Mouse (Mus musculus): ENCODE results near the gene Tmem178.
A peak's percentile ranks its signal among the peaks of the same experiment; 100 is the strongest.

Tmem178 gene

DNA sequence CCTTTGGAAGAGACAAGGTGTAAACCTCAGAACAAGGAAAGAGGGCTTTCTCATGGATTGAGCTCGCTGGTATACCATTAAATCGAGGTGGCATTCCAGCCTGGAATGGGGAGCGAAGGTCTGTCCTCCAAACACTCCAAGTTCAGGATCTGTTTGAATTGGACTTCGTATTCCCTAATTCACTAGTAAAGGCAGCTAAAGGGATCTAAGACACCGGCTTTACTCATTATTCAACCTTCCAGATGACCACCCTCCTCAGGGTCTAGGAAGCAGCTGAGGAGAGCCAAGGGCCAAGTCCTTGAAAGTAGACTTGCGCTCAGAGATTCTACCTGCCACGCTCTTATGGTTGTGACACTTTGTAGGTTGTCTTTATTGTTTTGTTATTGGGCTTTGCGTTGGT is 1.1 kb downstream of the Tmem178 start:
- peak; percentile 40 for DNase-seq

DNA sequence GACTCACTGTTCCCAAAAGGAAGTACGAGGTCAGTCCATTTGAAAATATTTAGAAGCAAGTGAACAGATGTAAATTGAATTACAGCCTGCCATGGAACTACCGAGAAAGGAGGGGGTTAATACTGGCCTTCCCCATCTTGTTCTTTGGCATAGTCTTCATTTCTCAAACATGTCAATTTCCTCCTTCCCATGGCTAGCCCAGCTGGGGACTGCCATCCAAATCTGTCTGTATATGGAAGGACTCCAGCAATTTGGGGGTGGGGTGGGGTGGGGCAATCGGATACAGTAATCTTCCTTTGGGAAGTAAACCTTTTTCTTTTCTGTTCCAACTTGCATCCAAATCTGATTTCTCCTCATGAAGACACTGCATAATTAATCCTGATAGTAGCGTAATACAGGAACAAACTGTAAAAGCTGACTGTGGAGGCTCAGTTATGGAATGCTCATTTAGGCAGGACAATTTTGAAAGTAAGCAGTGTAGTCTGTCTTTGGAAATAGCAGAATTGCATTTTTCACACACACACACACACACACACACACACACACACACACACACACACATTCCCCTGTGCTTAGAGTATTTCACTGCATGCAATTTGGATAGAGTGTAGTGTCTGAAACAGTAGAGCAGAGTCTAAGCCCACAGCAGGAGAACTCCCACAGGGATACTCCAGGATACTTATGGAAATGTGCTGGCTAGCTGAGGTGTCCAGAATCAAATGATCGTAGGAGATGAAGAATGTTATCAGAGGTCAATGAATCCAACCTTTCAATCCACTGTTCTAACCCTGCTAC is 1.9 kb downstream of the Tmem178 start:
- peak; percentile 74 for DNase-seq

DNA sequence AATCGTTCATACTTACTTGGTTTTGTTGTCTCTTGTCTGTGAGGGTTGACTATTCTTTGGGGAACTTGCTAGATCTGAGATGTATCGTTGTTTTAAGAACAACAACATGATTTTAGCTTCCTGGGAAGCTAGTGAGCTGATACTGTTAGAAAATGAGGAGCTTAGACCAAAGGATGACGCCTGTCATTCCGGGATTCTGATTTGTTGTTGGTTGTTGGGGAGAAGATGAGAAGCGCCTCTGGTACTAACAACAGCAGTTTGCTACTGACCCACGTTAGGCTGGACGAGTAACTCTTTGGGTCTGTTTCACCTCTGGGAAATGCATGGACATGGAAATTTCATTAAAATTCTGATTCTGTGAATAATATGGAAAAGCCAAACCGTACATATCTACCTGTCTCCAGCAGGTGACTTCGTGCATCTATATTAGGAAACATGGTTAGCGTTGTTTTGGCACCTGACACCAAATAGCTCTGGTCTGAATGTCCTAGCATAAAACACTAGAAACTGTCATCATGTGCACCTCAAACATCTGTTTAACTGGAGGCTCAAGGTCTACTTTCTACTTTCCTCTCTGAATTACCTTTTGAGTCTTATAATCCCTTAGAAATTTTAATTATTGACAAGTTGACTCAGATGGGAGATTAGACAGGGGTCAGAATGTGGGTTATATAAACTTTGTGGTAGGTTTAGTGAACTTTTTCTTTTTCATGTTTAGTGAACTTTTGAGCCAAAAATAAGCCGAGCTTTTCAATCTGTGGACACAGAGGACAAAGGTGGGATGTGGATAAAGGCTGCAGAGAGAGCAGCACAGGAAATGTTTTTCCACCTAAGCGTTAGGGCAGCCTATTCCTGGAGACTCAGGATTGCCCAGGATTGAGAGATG is 2.9 kb downstream of the Tmem178 start:
- no peak for DNase-seq

DNA sequence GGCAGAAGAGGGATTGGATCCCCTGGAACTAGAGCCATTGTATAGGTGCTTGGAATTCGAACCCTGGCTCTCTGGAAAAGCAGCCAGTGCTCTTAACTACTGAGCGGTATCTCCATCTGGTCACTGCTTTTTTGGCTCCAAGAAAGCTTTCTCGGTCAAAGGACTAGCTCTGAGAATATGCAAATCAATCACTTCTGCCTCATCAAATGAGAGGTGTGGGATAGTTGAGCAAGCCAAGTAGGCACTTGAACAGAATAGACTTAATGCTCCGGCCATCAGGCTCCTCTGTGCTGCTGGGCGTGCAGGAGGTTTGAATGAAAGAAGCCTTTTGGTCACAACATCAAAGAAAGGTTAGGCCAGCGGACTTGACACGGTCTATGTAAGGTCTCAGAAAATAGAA is 5.0 kb downstream of the Tmem178 start:
- no peak for DNase-seq

DNA sequence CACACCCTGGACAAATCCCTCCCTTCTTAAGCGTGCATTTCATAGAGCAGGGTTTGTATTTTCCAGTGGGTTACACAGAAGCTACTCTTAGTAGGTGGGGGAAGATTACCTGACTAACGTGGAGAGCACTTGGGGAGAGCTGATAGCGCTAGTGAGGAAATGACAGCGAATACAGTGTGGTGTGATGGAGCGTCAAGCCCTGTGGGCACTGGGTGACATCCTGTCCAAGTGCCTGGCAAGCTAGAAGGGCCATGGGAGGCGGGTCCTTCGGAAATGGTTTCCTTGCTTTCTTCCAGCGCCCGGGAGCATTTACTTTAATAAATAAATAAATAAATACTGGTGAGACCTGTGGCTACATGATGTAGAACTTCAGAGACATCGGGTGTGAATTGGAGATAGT is 5.5 kb downstream of the Tmem178 start:
- no peak for DNase-seq

DNA sequence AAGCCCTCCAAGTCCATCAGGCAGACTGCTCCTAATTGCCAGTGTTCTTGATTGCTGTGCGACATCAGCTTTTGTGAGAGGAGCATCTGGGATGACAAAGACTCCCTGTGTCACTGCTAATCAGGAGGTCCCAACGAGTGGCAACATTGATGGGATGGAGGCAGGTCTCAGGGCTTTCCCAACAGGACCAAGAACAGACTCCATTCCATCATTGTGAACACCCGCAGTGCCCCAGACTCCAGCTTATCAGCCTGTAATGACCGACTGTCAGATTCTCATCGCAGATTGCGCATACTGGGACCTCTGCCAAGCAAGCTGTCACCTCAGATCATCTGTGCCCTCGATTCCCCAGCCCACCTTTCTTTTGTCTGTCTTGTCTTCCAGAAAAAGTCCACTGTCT is 7.9 kb downstream of the Tmem178 start:
- DNase-seq: peak; percentile 69

DNA sequence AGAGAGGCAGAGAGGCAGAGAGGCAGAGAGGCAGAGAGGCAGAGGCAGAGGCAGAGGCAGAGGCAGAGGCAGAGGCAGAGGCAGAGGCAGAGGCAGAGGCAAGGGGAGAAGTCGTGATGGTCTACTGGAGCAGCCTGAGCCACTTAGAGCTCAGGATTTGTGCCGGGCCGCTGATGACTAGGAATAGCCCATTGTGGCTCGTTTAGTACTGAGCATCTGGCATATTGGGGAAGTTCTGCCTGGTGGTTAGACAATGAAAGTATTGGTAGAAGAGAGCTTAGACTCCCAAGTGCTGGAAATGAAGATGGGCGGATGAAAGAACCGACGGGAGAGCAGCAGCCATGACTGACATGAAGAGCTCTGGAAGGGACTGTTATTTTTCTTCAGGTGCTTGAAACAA is 11.0 kb downstream of the Tmem178 start:
- no peak for DNase-seq

DNA sequence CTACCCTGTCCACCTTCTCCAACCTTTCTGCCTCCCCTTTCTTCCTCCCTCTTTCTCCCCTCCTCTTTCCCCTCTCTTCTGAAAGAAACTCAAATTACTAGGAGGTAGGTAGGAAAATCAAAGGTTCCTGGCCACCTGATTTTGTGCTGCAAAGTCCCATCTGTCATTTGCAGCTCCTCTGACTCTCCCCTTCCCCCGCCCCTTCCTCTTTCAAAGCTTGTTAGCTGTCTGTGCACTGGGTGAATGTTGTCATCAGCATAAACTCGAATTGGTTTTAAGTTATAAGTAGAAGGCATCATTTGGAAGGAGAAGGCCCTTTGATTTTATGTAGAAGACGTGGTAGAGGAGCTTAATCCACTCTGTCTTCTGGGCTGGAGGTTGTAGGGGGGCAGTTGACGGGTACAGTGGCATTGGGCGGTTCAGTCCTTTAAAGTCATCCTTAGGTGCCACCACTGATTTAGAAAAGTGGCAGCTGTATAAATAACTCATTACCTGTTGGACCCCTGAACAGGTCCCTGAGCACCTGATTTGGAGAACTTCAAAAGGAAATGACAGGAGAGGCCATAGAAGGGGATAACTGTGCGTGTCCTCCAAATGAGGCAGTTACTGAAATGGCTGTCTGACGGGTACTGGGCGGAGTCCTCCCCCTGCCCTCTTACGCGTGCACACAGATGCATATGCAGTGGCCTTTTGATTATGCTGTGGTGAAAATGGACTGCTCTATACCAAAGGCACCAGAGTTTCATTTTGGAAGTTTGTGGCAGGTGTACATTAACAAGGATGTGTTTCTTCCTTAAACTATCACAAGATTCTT is 11.8 kb downstream of the Tmem178 start:
- no peak for DNase-seq

DNA sequence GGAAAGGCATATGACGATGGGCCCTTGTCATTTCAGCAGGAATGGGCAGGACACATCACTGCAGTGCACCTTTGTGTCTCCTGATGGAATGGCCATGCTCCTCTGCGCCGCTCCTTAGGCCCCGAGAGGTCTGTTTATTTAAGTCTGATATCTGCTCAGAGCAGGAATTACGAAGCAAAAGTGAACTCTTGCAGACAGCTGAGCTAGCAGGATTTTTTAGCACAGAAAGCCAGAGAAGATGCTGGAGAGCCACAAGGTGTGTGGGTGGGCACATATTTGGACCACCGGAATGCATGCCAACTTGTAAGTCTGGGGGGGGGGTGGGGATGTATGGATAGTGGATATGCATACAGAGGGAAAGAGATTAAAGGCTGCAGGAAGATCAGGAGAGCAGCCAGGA is 13.9 kb downstream of the Tmem178 start:
- DNase-seq: no peak

DNA sequence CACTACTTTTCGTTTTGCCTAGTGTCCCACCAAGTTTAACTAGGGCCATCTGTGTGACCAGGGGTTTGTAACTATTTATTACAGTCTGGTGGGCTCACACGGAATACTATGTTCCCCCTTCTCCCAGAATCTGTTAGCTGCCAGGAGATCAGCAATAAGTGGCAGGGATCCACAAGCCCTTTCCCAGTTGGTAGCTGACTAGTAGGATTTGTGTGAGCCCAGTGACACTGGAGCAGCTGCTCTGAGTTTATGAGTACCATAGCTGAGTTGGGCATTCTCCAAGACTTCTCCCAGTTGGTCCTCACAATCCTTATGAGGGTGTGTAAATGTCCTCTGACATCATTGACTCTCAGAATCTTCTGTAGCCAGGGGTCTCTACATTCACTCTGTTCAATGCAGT is 15.4 kb downstream of the Tmem178 start:
- no peak for DNase-seq

DNA sequence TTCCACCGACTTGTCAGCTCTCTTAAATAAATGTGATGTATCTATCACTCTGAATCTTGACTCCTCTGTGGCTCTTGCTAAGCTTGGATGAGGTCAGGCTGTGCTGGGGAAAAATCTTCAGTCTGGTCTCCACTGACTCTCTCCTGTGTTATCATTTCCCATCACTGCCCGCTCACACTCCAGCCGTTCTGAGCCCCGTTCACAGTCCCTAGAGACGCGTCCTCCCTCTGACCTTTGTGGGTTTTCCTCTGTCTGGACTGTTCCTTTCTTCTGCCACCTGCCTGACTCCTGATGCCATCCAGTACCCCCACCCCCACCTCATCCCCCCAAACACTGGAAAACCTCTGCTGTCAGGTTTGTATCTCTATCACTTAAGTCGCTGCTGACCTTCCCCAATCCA is 23.0 kb downstream of the Tmem178 start:
- DNase-seq: no peak

DNA sequence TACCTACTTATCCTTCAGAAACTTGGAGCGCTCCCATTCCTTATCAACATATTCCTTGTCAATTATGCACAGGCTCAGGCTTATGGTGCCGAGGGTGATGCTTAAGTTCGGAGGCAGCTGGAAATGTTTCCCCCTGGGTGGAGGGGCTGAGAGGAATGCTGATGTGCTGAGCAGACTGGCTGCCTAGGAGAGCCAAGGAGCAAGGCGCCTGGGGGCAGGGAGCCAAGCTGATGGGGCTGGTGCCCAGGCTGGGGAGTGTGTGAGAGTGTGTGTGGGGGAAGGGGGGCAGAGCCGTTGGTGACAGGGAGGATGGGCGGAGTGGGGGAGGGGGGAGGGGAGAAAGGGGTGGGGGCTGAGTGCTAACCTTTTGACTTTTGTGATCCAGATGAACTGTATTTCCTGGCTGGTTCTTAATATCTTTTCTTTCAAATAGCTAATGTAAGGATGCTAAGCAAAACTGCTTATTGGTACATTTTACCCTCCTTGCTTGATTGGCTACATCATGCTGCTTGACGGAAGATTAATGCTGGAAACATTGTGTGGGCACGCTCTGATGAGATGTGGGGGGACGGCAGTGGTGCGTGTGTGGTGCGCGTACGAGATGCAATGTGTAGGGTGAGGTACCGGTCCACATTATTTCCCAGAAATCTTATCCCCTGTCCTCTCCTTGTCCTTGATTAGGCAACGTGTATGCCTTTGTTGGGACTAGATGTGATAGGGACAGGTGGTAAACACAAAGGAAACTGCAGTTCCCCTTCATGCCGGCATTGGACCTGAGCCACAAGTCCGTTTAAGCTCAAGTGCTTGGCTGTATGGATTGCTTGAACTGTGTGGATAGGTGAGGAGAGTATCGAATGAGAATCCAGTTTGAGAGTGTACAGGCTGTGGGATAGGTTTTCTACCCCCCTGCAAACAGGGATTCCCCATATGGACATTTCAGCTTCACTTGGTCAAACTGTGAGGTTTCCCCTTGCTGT is 25.5 kb downstream of the Tmem178 start:
- DNase-seq: peak; percentile 70

DNA sequence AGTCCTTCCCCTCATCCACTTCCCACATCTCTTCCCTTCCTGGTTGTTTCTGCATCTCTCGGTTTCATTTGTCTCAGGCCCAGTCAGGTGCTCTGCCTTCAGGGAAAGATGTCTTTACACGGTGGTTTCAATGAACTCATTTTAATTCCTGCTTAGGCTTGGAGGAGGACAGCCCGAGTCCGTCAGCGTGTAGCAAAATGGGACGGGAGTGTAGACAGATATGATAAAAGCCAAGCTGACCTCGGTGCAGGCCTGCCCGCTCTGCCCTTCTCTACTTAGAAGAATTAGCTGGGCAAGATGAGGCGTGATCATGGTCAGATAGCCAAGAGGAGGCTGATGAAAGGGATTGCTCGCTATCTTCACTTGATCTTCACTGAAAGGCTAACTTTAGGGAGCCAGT is 26.3 kb downstream of the Tmem178 start:
- DNase-seq: no peak

DNA sequence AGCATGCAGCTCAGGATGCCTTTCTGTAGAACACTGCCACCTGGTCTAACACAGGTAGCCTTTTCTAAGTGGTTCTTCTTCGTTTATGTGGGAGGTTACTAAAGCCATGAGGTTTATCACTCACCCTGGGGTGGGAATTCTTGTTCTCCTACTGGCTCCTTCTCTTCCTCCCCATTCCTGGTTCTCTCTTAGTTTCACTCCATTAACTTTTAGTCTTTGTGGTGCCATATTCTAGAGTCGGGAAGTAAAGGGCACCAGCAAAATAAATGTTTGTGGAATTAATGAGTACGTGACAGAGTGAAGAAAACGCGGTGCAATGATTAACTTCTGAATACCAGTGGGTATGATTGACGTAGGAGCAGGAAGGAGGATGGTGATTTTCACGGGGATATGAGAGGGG is 28.5 kb downstream of the Tmem178 start:
- no peak for DNase-seq

DNA sequence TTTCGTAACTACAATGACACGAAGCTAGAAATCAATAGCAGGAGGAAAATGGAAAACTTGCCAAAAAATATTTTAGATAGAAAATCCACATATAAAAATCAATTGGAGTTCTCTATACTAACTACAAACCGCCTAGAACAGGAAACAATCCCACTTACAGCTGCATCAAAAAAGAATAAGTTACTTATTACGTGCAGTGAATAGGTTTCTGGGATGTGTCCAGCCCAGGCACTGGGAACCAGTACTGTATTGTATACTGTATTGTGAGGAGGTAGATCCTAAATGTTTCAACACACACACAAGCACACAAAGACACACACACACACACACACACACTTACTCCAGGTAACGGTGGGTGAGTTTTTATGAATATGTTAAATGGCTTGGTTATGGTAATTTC is 32.8 kb downstream of the Tmem178 start:
- DNase-seq: no peak

DNA sequence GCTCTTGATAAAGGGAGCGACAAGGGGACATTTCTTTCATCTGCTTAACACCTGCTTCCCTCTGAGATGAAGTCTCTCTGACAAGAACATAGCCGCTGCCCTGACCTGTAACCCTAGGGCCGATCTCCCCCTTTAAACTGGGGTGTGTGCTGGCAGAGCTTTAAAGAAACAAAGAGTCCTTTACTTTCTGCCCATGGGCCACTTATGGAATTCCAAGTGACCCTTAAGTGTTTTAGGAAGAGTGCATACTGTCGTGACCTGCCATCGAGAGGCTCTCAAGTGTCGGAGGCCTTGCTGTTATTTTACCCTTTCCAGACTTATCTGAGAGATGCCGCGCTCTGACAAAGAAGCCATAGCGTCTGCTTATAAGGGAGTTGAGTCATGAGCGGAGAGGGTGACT is 35.7 kb downstream of the Tmem178 start:
- DNase-seq: no peak

DNA sequence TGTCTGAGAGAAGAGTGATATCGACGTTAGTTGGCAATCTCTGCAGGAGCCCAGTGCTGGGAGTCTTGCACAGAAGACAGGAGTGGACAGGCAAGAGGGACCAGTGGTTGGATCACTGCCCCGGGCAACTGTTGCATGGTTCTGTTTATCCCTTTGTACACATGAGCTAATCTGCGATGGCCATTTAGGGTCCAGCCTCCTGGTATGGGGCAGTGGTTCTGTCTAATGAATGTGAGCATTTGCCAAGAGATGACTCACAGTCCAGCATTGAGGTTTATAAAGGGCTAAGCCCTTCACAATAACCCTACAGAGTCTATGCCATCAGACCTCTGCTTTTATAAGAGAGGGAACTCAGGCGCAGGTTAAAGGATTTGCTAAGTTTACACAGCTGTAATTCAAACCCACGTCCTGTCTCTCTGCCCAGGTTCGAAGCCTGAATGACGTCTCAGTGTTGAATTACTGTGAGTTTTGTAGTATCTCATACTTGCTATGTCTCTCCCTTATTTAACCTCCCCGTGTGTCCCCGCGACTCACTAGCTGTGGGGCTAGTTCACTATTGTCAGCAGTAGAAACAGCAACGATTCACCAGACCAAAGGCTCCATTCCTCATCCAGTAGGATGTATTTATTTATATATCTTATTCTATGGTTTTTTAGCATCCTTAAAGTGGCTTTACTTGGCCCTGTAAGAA is 37.4 kb downstream of the Tmem178 start:
- DNase-seq: peak; percentile 85

DNA sequence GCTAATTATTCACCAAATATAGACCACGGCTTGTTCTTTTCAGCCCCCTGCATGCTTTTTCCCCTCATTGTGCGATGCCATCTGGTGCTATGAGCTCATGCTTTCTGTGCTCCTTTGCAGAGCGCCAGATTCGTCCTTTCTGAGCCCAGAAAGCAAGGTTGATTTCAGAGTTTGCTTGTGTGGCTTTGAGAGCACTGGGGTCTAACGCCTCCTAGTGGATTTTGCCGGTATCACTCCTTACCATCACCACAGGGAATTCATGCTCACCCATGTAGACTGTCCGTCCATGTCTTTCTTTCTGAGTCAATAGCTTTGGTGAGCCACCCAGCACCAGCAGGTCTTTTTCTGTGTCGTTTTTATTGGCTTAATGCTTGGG is 38.0 kb downstream of the Tmem178 start:
- DNase-seq: peak; percentile 96

DNA sequence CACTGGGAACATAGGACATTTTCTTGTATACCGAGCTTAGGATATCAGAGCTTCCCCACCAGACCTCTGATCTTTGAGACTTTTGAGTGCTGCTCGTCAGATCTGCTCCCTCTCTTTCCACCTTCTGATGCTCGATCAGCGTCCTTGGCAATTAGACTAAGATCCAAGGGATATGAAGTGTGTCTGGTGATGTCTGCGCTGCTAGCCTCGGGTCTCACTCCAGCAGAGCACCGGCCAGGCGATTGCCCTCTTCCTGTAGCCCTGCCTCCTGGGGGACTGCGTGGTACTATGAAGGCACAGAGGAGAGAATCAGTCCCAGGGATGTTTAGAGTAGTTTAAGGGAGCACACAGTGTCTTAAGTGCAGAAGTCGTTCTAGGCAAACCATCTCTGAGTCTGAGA is 38.5 kb downstream of the Tmem178 start:
- no peak for DNase-seq

DNA sequence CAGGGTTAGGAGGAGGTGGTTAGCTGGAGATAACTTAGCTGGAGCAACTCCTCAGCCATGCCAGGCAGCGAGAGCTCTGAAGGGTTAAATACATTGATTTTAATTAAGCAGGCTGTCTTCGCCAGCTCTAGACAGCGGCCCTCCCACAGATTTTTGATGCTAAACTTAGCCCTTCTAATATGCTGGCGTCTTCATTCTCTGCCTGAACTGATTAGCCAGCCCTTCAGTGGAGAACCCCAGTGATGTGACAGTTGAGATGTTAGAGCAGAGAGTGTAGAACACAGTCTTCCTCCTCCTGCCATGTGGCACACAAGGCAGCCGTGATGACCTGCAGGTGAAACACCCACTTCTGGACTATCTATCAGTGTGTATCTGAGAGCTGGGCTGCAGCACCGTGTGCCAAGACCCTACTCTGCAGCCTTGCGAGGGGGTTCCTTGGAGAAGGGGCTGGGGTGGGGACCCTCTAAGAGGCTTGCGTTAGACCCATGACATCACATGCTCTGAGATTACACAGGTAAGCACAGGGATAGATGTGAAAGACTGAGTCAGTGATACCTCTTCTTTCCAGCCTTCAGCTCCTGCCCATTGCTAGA is 47.2 kb downstream of the Tmem178 start:
- DNase-seq: no peak

DNA sequence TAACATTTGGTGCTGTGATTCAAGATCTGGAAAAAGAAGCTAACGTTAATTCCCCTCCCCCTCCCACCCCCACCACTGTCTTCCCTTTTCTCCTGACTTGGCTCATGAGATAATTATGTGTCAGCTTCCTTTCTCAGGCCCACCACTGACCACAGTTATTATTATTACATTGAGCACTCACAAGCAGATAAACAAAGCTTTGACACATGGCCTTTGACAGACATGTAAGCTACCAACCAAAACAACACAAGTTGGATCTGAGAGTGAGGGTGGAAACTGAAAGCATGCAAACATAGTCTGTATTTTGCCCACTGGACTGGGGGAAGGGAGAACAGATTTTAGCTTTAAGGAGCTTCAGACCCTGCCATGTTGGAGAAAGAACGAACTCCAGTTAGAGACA is 52.8 kb downstream of the Tmem178 start:
- DNase-seq: no peak

All from cerebellum, adult 8-10 months (tissue).